Mouse (Mus musculus) CH12.LX (cell line): Measurements from ENCODE around the gene Mcrs1. TPM values are rescaled to one million over a fixed set of nuclear protein-coding genes. Genes with fewer than 3 reads are reported as not detected.

Experiments used
- DNase-seq: peaks from one replicate; pipeline ENCODE4 v3.0.0-alpha.2; 2013; ENCODE audit errors: extremely low read depth
- H3K27ac ChIP-seq: 2 replicates; pipeline ENCODE4 v1.5.1; 2012; ENCODE audit warnings: low read depth, mild to moderate bottlenecking, control low read depth, moderate library complexity; ENCODE audit not compliant: insufficient read depth
- H3K27me3 ChIP-seq: replicated peaks from 2 replicates; pipeline ENCODE3; 2012; ENCODE audit warnings: inconsistent platforms
- H3K36me3 ChIP-seq, 2 experiments: replicated peaks in 1 of 2; 2 replicates each; pipeline versions ENCODE3 to v1.6.1; 2012; ENCODE audit warnings: inconsistent platforms in 1 of 2, low read length in 1 of 2, mild to moderate bottlenecking in 1 of 2, mixed read lengths in 1 of 2, moderate library complexity in 1 of 2; ENCODE audit not compliant: control insufficient read depth in 1 of 2, insufficient read depth in 1 of 2
- H3K4me1 ChIP-seq, 2 experiments: 2 replicates each; pipeline ENCODE4 v1.6.1; 2012; ENCODE audit warnings: inconsistent platforms in 1 of 2, moderate library complexity in 1 of 2; ENCODE audit not compliant: insufficient read depth in 2 of 2, control insufficient read depth in 1 of 2
- H3K4me2 ChIP-seq: 2 replicates; pipeline ENCODE4 v1.6.1; 2012; ENCODE audit warnings: low read depth, mild to moderate bottlenecking, control low read depth; ENCODE audit not compliant: poor library complexity, insufficient read depth, severe bottlenecking
- H3K4me3 ChIP-seq, 3 experiments: fragments of 150-350 bp in 1 of 3; sonication (generic) in 1 of 3; replicated peaks in 1 of 3; 2 replicates each; pipeline versions ENCODE3 to v1.5.1; 2011 to 2012; ENCODE audit warnings: low read depth in 2 of 3, low read length in 2 of 3, mild to moderate bottlenecking in 2 of 3, moderate library complexity in 2 of 3, control low read depth in 1 of 3, improper control_type of control experiment in 1 of 3, inconsistent platforms in 1 of 3, mixed read lengths in 1 of 3; ENCODE audit not compliant: poor library complexity in 1 of 3
- H3K79me2 ChIP-seq: replicated peaks from 2 replicates; pipeline ENCODE4 v1.6.1; 2012; ENCODE audit warnings: mild to moderate bottlenecking, moderate library complexity; ENCODE audit not compliant: control insufficient read depth, poor library complexity, insufficient read depth, severe bottlenecking; ENCODE audit errors: extremely low read depth
- H3K9ac ChIP-seq: 2 replicates; pipeline ENCODE4 v1.6.1; 2012; ENCODE audit warnings: low read depth, mild to moderate bottlenecking, control low read depth, moderate library complexity; ENCODE audit not compliant: insufficient read depth
- H3K9me3 ChIP-seq: replicated peaks from 2 replicates; pipeline ENCODE3; 2012; ENCODE audit warnings: low read length, inconsistent platforms, mixed read lengths
- BHLHE40 ChIP-seq: IDR thresholded peaks from 2 replicates; pipeline ENCODE4 v1.6.1; 2011; ENCODE audit warnings: mild to moderate bottlenecking, low read depth, low read length, improper control_type of control experiment
- CTCF ChIP-seq, 2 experiments: IDR thresholded peaks in 1 of 2; conservative IDR thresholded peaks in 1 of 2; 2 replicates each; pipeline ENCODE4 v1.5.1; 2011 to 2012; ENCODE audit warnings: low read depth in 2 of 2, low read length in 2 of 2, improper control_type of control experiment in 1 of 2, inconsistent platforms in 1 of 2, mild to moderate bottlenecking in 1 of 2, moderate library complexity in 1 of 2
- ELF1 ChIP-seq: IDR thresholded peaks from 2 replicates; pipeline ENCODE4 v1.6.1; 2014; ENCODE audit warnings: low read depth, mild to moderate bottlenecking, inconsistent platforms, low read length, improper control_type of control experiment
- EP300 ChIP-seq: IDR thresholded peaks from 2 replicates; pipeline ENCODE4 v1.6.1; 2011; ENCODE audit warnings: low read length, improper control_type of control experiment
- GABPA ChIP-seq: IDR thresholded peaks from 2 replicates; pipeline ENCODE4 v1.6.1; 2012; ENCODE audit warnings: low read depth, low read length, improper control_type of control experiment, inconsistent platforms; ENCODE audit not compliant: insufficient replicate concordance
- JUN ChIP-seq: IDR thresholded peaks from 2 replicates; pipeline ENCODE4 v1.6.1; 2011; ENCODE audit warnings: low read depth, mild to moderate bottlenecking, low read length, improper control_type of control experiment, moderate library complexity; ENCODE audit not compliant: insufficient read depth
- MAFK ChIP-seq: IDR thresholded peaks from 2 replicates; pipeline ENCODE4 v1.6.1; 2011; ENCODE audit warnings: low read length, improper control_type of control experiment; ENCODE audit not compliant: insufficient replicate concordance
- MAX ChIP-seq: IDR thresholded peaks from 2 replicates; pipeline ENCODE4 v1.6.1; 2011; ENCODE audit warnings: low read length, improper control_type of control experiment
- MYC ChIP-seq: IDR thresholded peaks from 2 replicates; pipeline ENCODE4 v1.6.1; 2011; ENCODE audit warnings: low read depth, mild to moderate bottlenecking, improper control_type of control experiment, low read length
- NRF1 ChIP-seq: IDR thresholded peaks from 2 replicates; pipeline ENCODE4 v1.6.1; 2014; ENCODE audit warnings: low read depth, mild to moderate bottlenecking, inconsistent platforms, low read length, improper control_type of control experiment, moderate library complexity
- RAD21 ChIP-seq: IDR thresholded peaks from 2 replicates; pipeline ENCODE4 v1.6.1; 2011; ENCODE audit warnings: low read depth, mild to moderate bottlenecking, low read length, improper control_type of control experiment, moderate library complexity
- SMC3 ChIP-seq: IDR thresholded peaks from 2 replicates; pipeline ENCODE4 v1.6.1; 2011; ENCODE audit warnings: low read depth, low read length, improper control_type of control experiment
- TCF12 ChIP-seq: IDR thresholded peaks from 2 replicates; pipeline ENCODE4 v1.6.1; 2014; ENCODE audit warnings: low read depth, mild to moderate bottlenecking, inconsistent platforms, low read length, improper control_type of control experiment
- UBTF ChIP-seq: IDR thresholded peaks from 2 replicates; pipeline ENCODE4 v1.6.1; 2012; ENCODE audit warnings: low read depth, mild to moderate bottlenecking, inconsistent platforms, low read length, improper control_type of control experiment, moderate library complexity
- ZMIZ1 ChIP-seq: IDR thresholded peaks from 2 replicates; pipeline ENCODE4 v1.6.1; 2012; ENCODE audit warnings: low read depth, mild to moderate bottlenecking, inconsistent platforms, low read length, improper control_type of control experiment
- ZNF384 ChIP-seq: IDR thresholded peaks from 2 replicates; pipeline ENCODE4 v1.6.1; 2012; ENCODE audit warnings: low read depth, low read length, improper control_type of control experiment, inconsistent platforms
- dilution Hi-C: fragments of 300-500 bp; cut with MboI; formaldehyde crosslinking; loops from 2 replicates; pipeline ENCODE4 v1.14.3; 2020; ENCODE audit warnings: low sequenced_read_pairs; ENCODE audit not compliant: extremely low pct_unique_long_range_greater_than_20kb, extremely low pct_ligation_motif_present
- in situ Hi-C: fragments of 300-500 bp; cut with MboI; formaldehyde crosslinking; loops from 3 replicates; pipeline ENCODE4 v1.14.3; 2019; ENCODE audit warnings: low sequenced_read_pairs, low pct_ligation_motif_present, low pct_unique_long_range_greater_than_20kb, mixed read lengths
- polyA plus RNA-seq: library from polyadenylated mRNA; unstranded; fragments of >175 nt; gene quantifications from 2 replicates; pipeline ENCODE4 v1.2.1, GENCODE M21; 2012; ENCODE audit warnings: low read depth; ENCODE audit not compliant: insufficient read length
- total RNA-seq, 2 experiments: library from RNA; depleted of rRNA; stranded (reverse); fragments of 300-350 nt in 1 of 2; fragments of >200 nt in 1 of 2; gene quantifications; 2 replicates each; pipeline ENCODE4 v1.2.3; 2012 to 2014

Gene Mcrs1
- total and polyA plus RNA-seq, 3 experiments, result 75.9 to 105 (median 85.1) TPM

DNA sequence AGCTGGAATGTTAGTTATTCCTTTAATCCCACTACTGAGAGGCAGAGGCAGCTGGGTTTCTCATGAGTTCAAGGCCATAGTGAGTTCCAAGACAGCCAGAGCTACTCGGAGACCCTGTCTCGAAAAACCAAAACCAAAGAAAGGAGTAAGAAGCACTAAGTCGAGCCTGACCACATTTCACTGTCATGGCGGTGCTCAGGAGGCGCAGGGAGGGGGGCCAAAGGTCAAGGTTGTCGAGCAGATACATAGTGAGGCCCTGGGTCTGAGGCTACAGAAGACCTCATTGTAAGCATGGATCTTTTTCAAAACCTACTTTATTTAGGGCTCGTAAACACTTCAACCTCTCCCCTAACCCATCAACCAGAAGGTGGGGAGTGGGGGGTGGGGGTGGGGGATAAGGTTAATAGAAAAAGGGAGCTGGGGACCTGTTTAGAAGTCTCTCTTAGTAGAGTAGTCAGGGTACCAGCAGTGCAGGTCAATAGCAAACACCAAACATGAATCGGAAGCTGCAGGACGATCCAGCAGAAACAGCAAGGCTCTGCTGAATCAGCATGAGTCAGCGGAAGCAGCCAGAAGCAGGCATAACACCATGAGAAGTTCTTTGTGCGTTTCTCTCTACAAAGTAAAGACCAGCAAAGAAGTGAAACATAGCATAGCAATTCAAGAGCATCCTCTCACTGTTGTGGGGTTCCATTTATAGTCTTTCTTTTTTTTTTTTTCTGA lies 35.9 kb downstream of the Mcrs1 start:
- DNase-seq, result no peak
- dilution Hi-C loops, result no loop called here
- Histone ChIP-seq H3K9me3 (no peaks in the 10 kb centered on the region), H3K9ac (no peak overlapping the region), H3K36me3 (peaks cover 21 to 38% of the 10 kb centered on the region in 2 experiments), H3K27me3 (peaks cover 13% of the 10 kb centered on the region), H3K79me2 (no peaks in the 10 kb centered on the region), H3K4me2 (no peak overlapping the region), H3K4me3 (no peak overlapping the region), H3K4me1 (peaks cover 0 to 3% of the 10 kb centered on the region in 2 experiments; a peak in 1 of 4 replicates), H3K27ac (no peak overlapping the region)
- TF ChIP-seq MAFK (peak; percentile 88), JUN (no peak)
- in situ Hi-C loops, result no loop called here

DNA sequence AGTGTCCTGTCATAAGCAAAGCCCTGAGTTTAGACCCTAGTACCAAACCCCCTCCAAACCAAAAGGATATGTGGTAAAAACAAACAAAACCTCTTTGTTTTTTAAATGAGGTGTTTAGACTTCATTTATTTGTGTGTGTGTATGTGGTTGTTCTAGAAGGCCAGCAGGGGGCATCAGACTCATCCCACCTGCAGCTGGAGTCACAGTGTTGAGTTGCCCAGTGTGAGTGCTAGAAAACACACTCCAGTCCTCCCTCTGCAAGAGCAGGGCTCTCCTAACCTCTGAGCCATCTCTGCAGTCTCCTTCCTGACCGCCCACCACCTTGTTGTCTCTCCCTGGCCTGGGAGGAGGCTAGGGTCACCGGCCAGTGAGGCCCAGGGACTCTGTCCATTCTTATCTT lies 36.8 kb downstream of the Mcrs1 start:
- Histone ChIP-seq H3K36me3 (peaks cover 27 to 47% of the 10 kb centered on the region in 2 experiments), H3K9ac (no peak overlapping the region)
- TF ChIP-seq SMC3, result peak; percentile 78
- peak; percentile 58 for TF ChIP-seq RAD21
- TF ChIP-seq CTCF (conservative IDR thresholded peaks at IDR 0.05 in 1 of 2, IDR thresholded peaks at IDR 0.05 in 1 of 2; ENCODE audit: low read depth in 2 of 2, low read length in 2 of 2), result peak; percentile 67 to 77; a peak in 3 of 4 replicates
- TF ChIP-seq GABPA, result no peak
- TF ChIP-seq, all 38 proteins: peak for 3
- H3K27ac ChIP-seq, result no peak overlapping the region
- no peaks in the 10 kb centered on the region for H3K79me2 ChIP-seq
- H3K9me3 ChIP-seq, result no peaks in the 10 kb centered on the region
- peaks cover 0 to 3% of the 10 kb centered on the region in 2 experiments; a peak in 1 of 4 replicates for H3K4me1 ChIP-seq
- H3K27me3 ChIP-seq, result peaks cover 7% of the 10 kb centered on the region
- DNase-seq, result peak; percentile 71
- dilution Hi-C loops, result no loop called here
- in situ Hi-C loops, result loop anchor here (5.0 kb wide), 1 partner anchor 57 kb away; no protein-coding TSS in a partner anchor
- no peak overlapping the region for H3K4me3 ChIP-seq
- no peak overlapping the region for H3K4me2 ChIP-seq

DNA sequence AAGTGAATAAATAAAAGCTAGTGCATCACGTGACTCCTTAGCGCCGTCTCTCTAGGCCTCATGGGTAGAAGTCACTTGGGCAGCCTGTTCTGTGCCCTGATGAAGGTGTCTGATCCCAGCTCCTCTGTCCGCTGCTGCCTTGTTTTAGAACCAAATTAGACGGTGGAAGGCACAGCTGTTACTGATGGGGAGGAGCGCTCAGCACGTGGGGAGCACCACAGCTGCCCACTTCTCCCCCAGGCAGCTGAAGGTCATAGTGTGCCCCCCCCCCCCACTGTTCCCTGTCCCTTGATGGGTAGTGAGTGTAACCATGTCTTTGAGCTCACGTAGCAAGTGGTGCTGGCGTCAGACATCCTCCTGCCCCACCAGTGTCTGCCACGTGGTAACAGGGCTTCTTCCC lies 38.6 kb downstream of the Mcrs1 start:
- TF ChIP-seq UBTF (no peak), ZNF384 (no peak), GABPA (no peak), MYC (no peak), TCF12 (no peak), MAX (no peak), SMC3 (no peak), EP300 (no peak), ZMIZ1 (no peak), ELF1 (no peak), NRF1 (no peak), BHLHE40 (no peak), JUN (no peak), CTCF (conservative IDR thresholded peaks at IDR 0.05 in 1 of 2, IDR thresholded peaks at IDR 0.05 in 1 of 2; ENCODE audit: low read depth in 2 of 2, low read length in 2 of 2) (no peak)
- TF ChIP-seq, all 38 proteins: peak for 0
- DNase-seq, result no peak
- Histone ChIP-seq H3K4me3 (no peak overlapping the region), H3K9me3 (no peaks in the 10 kb centered on the region), H3K27me3 (no peaks in the 10 kb centered on the region), H3K9ac (no peak overlapping the region), H3K4me1 (peaks cover 0 to 3% of the 10 kb centered on the region in 2 experiments; a peak in 1 of 4 replicates), H3K4me2 (no peak overlapping the region), H3K79me2 (no peaks in the 10 kb centered on the region), H3K36me3 (peaks cover 40 to 63% of the 10 kb centered on the region in 2 experiments), H3K27ac (no peak overlapping the region; the same call in 1 of the 2 replicates)
- dilution Hi-C loops (no loop called here), in situ Hi-C loops (loop anchor here (5.0 kb wide), 1 partner anchor 59 kb away; no protein-coding TSS in a partner anchor)
